In genomic region chr17:24151890-24152563, GRCm38 (mm10) we compare ENCODE assay signal across 8 mouse cellular contexts. TPM values are rescaled to one million over a fixed set of nuclear protein-coding genes. Genes with fewer than 3 reads are reported as not detected.
DNase-seq lines count a peak whose midpoint lies in the region.

No protein-coding gene starts in this region.

- peak overlapping the region; percentile 52 for H3K4me3 ChIP-seq in midbrain, embryonic 10.5 days

- peaks cover 16% of the 10 kb centered on the region; the same call in 1 of the 2 replicates for H3K36me3 ChIP-seq in midbrain, embryonic 10.5 days

- DNase-seq in ZHBTc4 (ENCODE audit: low read depth, low spot score), result peak; percentile 97
- DNase-seq in cerebellum, postnatal 4 days (ENCODE audit: low spot score in 2 of 2), result peak; percentile 65 to 79
- DNase-seq in gastrocnemius, adult 8-10 months (ENCODE audit: low spot score in 2 of 2), result peak; percentile 45 to 59
- DNase-seq in hindlimb bud, embryonic 11.5 days (ENCODE audit: extremely low spot score, low read depth, low spot score), result peak; percentile 46
- DNase-seq in left cerebral cortex, postnatal 25 days (ENCODE audit: low spot score in 2 of 2), result peak; percentile 74 to 82
- DNase-seq in midbrain, embryonic 10.5 days (ENCODE audit: low spot score), result peak; percentile 79
- peak; percentile 80 for DNase-seq in right cerebral cortex, postnatal 4 days
- DNase-seq in yolk sac, embryonic 10.5 days (ENCODE audit: low spot score), result peak; percentile 68

- no peaks in the 10 kb centered on the region for H3K27me3 ChIP-seq in midbrain, embryonic 10.5 days (ENCODE audit: low read depth, poor library complexity, severe bottlenecking)

- no peaks in the 10 kb centered on the region for H3K9me3 ChIP-seq in midbrain, embryonic 10.5 days (replicated peaks)

- H3K27ac ChIP-seq in midbrain, embryonic 10.5 days (replicated peaks), result 0 out of 2 replicates have a peak overlapping the region, but pooled peaks have one; percentile 23

- WGBS in midbrain, embryonic 10.5 days, result 2% methylated on average over 26 of the region's 26 CpGs

- H3K4me1 ChIP-seq in midbrain, embryonic 10.5 days, result peaks cover 15% of the 10 kb centered on the region

- intact Hi-C loops in left cerebral cortex, postnatal 25 days (cut with DNase I), result loop anchor here (5.0 kb wide), 1 partner anchor 240 kb away; no protein-coding TSS in a partner anchor

RNA-seq across cellular contexts. Expression of gene Pdpk1, which starts 1.3 kb away (rescaled TPM):
- total RNA-seq in gastrocnemius, adult 8-10 months (2022), result 10 to 100 TPM; 36.6 to 43.2 (median 39.8) TPM
- 100 to 1,000 TPM; 109 to 112 TPM for total RNA-seq in left cerebral cortex, postnatal 25 days (2021)
- 31.5 and 37.9 TPM in 2 replicates for polyA plus RNA-seq in midbrain, embryonic 10.5 days (2016; fragmentation: Nextera tagmentation; extraction: Ambion mirVana)

RNA-seq across cellular contexts. Expression of gene Amdhd2, which starts 11.5 kb away (rescaled TPM):
- 10 to 100 TPM in 2 of 4 experiments, 1 to 10 TPM in 2; 9.4 to 12.8 (median 10.3) TPM for total RNA-seq in gastrocnemius, adult 8-10 months (2022)
- 10 to 100 TPM; 25.9 to 28.3 TPM for total RNA-seq in left cerebral cortex, postnatal 25 days (2021)
- polyA plus RNA-seq in midbrain, embryonic 10.5 days (2016; fragmentation: Nextera tagmentation; extraction: Ambion mirVana), result 42.4 and 44.8 TPM in 2 replicates

RNA-seq across cellular contexts. Expression of gene Atp6v0c, which starts 17.5 kb away (rescaled TPM):
- total RNA-seq in gastrocnemius, adult 8-10 months (2022), result 100 to 1,000 TPM; 152 to 173 (median 158) TPM
- 1,000 to 10,000 TPM; 1,342 to 1,424 TPM for total RNA-seq in left cerebral cortex, postnatal 25 days (2021)
- 467 and 491 TPM in 2 replicates for polyA plus RNA-seq in midbrain, embryonic 10.5 days (2016; fragmentation: Nextera tagmentation; extraction: Ambion mirVana)

RNA-seq across cellular contexts. Expression of gene Tbc1d24, which starts 53.3 kb away (rescaled TPM):
- total RNA-seq in gastrocnemius, adult 8-10 months (2022), result 1 to 10 TPM; 4.8 to 7.0 (median 5.8) TPM
- 10 to 100 TPM; 63.7 to 68.9 TPM for total RNA-seq in left cerebral cortex, postnatal 25 days (2021)
- 5.3 and 12.5 TPM in 2 replicates for polyA plus RNA-seq in midbrain, embryonic 10.5 days (2016; fragmentation: Nextera tagmentation; extraction: Ambion mirVana)

RNA-seq across cellular contexts. Expression of gene Ntn3, which starts 57.3 kb away (rescaled TPM):
- total RNA-seq in gastrocnemius, adult 8-10 months (2022), result under 1 TPM; 0.19 to 0.53 (median 0.42) TPM
- 10 to 100 TPM in 1 of 2 experiments, 1 to 10 TPM in 1; 9.8 to 10.8 TPM for total RNA-seq in left cerebral cortex, postnatal 25 days (2021)
- polyA plus RNA-seq in midbrain, embryonic 10.5 days (2016; fragmentation: Nextera tagmentation; extraction: Ambion mirVana), result 3.8 and 4.4 TPM in 2 replicates

Comparison
In these comparisons a context has a peak if more than half of its experiments do, and no peak if none do; other contexts are left out.
1. Peak in every context shown above with its lines: DNase-seq, H3K4me3 ChIP-seq and H3K27ac ChIP-seq.
2. DNase-seq: peak in every context shown above with its lines; median percentile 97 in ZHBTc4; 80 in right cerebral cortex, postnatal 4 days; 79 in midbrain, embryonic 10.5 days; 78 in left cerebral cortex, postnatal 25 days; 72 in cerebellum, postnatal 4 days; 68 in yolk sac, embryonic 10.5 days; 52 in gastrocnemius, adult 8-10 months; 46 in hindlimb bud, embryonic 11.5 days.
3. RNA of gene Atp6v0c, which starts 17.5 kb away (total RNA-seq): 1,342 to 1,424 TPM in left cerebral cortex, postnatal 25 days; 152 to 173 TPM in gastrocnemius, adult 8-10 months; every median in the first group is over 4 times any median in the second.